Mouse (Mus musculus) megakaryocyte-erythroid progenitor cell, adult 5-6 weeks (primary cell): ENCODE data around the gene Dnmt3a. TPM values are rescaled to one million over a fixed set of nuclear protein-coding genes. Genes with fewer than 3 reads are reported as not detected.
A peak's percentile ranks its signal among the peaks of the same experiment; 100 is the strongest.

Experiments used
- ATAC-seq: replicated peaks from 2 replicates; pipeline ENCODE4 v1.8.0; 2016; ENCODE audit warnings: mild to moderate bottlenecking, inconsistent platforms; ENCODE audit not compliant: severe bottlenecking, poor library complexity, low FRiP score, low TSS enrichment
- total RNA-seq, 2 experiments: library from RNA; stranded (forward) in 1 of 2; stranded (reverse) in 1 of 2; fragments of 200-1000, 215-1000 nt in 1 of 2; fragments of >200 nt in 1 of 2; fragmentation: Nextera tagmentation in 1 of 2; gene quantifications; 2 replicates each; pipeline ENCODE4 v1.2.3; 2014 to 2017

Dnmt3a gene
- total RNA-seq (2014; fragmentation: Nextera tagmentation) (13.4 and 30.0 TPM in 2 replicates), total RNA-seq (2017) (10.7 and 16.8 TPM in 2 replicates)

- ATAC-seq, result no peak
Measured at GRCm38 (mm10) chr12:3805852-3806251, at the start of gene Dnmt3a. Dnmt3a (plus strand) TSS chr12:3806007.

GRCm38 (mm10) chr12:3756216-3756615 is 49.6 kb upstream of the Dnmt3a start:
- no peak for ATAC-seq

DNA sequence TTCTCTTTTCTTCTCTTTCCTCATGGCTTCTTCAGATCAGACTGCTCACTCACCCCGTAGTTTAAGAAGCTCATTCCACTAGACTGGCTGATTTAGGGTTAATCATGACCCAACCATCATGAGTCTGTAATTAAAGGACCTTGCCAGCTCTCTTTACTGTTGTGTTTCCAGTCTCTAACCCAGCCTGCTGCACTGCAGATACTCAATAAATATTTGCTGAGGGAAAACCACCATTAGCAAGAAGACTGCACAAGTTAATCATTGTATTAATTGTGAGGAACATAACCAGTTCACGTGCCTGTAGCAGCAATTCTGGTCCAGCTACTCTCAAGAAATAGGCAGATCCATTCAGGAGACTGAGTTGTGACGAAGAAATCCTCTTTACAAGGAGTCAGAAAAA is 47.7 kb upstream of the Dnmt3a start:
- ATAC-seq, result no peak

GRCm38 (mm10) chr12:3759419-3759818 is 46.4 kb upstream of the Dnmt3a start:
- ATAC-seq, result peak; percentile 72

- ATAC-seq, result no peak
Measured at GRCm38 (mm10) chr12:3760876-3761590, 44.8 kb upstream of the Dnmt3a start.

GRCm38 (mm10) chr12:3761591-3762295 is 44.1 kb upstream of the Dnmt3a start:
- ATAC-seq, result no peak

- ATAC-seq, result no peak
Measured at GRCm38 (mm10) chr12:3764191-3764804, 41.5 kb upstream of the Dnmt3a start.

GRCm38 (mm10) chr12:3767360-3767759 is 38.4 kb upstream of the Dnmt3a start:
- ATAC-seq, result no peak

DNA sequence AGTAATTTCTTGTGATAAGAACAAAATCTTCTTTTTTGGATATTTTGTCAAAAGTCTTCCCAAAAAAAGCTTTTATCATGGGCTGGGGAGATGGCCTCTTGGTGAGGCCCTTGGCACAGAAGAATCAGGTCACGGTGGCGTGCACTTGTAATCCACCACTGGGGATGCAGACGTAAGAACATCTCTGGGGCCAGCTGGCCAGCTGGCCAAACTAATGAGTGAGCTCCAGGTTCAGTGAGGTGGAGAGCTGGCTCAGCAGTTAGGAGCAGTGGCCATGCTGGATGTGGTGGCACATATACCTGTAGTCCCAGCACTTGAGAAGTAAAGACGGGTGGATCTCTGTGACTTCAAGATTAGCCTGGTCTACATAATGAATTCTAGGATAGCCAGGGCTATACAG is 37.4 kb upstream of the Dnmt3a start:
- ATAC-seq, result no peak

- ATAC-seq, result no peak
Measured at GRCm38 (mm10) chr12:3770546-3770945, 35.3 kb upstream of the Dnmt3a start.

DNA sequence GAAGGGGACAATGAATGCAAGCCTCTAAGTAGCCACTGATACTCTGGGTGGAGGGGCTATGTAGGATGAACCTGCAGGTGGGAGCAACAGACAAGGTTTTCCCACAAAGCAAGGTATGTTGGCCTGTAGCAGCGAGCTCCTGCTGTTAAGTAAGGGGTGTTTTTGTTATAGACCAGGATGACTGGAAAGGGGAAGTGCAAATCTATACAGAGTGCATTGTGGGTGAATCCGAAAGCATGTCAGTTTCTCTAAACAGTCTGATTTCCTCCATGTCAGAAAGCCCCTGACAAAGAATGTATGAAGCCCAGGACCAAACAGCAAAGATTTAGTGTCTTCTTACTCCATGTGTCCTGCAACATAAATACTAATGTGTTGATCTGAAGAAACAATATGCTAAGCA is 34.7 kb upstream of the Dnmt3a start:
- no peak for ATAC-seq

GRCm38 (mm10) chr12:3773643-3774042 is 32.2 kb upstream of the Dnmt3a start:
- no peak for ATAC-seq

DNA sequence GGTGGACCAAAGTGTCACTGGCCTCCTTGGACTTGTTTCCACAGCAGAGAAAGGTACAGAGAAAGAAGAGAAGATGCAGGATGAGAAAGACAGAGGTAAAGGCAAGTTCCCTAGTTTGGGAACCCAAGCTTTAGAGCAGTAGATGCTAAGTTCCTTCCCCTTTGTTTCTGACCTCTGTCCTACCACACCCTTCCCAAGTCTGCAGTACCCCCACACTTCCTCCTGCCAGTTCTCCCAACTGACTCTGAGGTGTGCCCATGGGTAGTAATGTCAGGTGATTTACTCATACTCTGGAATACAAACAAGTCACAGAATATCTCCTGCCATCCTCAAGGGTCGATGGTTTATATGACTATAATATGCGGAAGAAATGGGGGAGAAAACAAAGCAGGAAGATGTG is 29.8 kb upstream of the Dnmt3a start:
- ATAC-seq, result no peak

GRCm38 (mm10) chr12:3777682-3778081 is 28.1 kb upstream of the Dnmt3a start:
- no peak for ATAC-seq

GRCm38 (mm10) chr12:3778286-3778685 is 27.5 kb upstream of the Dnmt3a start:
- no peak for ATAC-seq

DNA sequence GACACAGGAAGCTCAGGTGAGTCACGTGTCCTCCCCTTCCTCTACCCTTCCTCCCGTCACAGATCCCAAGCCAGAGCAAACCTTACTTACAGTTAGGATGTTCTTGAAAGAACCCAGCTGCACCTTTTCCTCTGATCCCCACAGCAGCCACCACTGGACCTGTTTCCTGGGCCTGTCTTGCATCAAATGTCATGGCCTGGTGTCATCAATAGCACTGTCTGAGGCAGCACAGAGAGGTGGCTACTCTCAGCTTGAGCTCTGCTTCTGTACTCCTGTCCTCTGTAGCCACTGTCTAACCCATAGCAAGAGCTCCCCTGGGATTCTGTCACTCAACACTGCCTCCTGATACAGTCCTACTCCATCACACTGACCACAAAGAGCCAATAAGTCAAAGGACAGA is 26.2 kb upstream of the Dnmt3a start:
- ATAC-seq, result no peak

- peak; percentile 72 for ATAC-seq
Measured at GRCm38 (mm10) chr12:3780405-3780891, 25.4 kb upstream of the Dnmt3a start.

- ATAC-seq, result no peak
Measured at GRCm38 (mm10) chr12:3780931-3781471, 24.8 kb upstream of the Dnmt3a start.

GRCm38 (mm10) chr12:3781482-3781881 is 24.3 kb upstream of the Dnmt3a start:
- peak; percentile 88 for ATAC-seq

DNA sequence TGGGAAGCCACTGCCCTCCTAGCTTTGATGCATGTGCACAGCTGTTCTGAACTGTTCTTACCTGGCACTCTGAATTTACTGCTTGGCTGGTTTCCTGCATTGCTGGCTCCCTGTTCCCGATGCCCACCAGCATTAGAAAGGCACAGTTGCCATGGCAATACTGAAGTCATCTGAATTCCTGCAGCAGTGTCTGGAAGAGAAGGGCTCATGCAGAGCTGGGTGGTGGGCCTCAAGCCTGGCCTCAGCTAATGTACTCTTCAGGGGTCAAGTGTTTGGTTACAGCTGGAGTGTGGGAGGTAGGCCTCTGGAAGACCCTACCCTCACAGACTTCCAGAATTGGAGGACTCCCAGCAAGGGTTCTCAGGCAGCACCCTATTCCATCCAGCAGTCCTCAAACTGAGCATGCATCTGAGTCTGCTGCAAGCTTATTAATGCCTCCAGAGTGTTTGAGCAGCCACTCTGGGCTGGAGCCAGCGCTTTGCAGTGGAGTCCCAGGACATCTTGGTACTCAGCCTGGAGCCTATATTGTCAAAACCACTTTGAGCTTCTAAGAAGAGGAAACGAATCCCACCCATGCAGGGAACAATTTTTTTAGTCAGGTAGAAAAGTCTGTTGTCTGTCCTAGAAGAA is 22.5 kb upstream of the Dnmt3a start:
- ATAC-seq, result no peak
